Mouse (Mus musculus): ENCODE measurements around the gene Bmp8b. TPM values are rescaled to one million over a fixed set of nuclear protein-coding genes. Genes with fewer than 3 reads are reported as not detected.
A peak's percentile ranks its signal among the peaks of the same experiment; 100 is the strongest.
"Not testable (repeated sequence)": the region's sequence is repeated elsewhere in the genome, so short reads cannot be mapped to it uniquely, and the experiment has no call there.

Bmp8b gene
- polyA plus RNA-seq, 1 experiment from 2014 or later, result 1.1 TPM

DNA sequence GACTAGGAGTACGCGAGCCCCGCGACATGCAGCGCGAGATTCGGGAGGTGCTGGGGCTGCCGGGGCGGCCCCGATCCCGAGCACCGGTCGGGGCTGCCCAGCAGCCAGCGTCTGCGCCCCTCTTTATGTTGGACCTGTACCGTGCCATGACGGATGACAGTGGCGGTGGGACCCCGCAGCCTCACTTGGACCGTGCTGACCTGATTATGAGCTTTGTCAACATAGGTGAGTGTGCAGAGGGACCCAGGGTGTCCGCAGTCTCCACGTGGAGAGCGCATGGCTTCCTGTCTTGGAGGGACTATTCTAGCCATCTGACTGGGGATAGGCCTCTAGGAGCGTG lies 456 bp downstream of the Bmp8b start:
- no peaks in the 10 kb centered on the region for H3K36me3 ChIP-seq (ENCODE audit: control insufficient read depth, insufficient read depth, low read length)
- peaks cover 37% of the 10 kb centered on the region for H3K27me3 ChIP-seq (replicated peaks; ENCODE audit: control insufficient read depth, insufficient read depth, low read length)
- ATAC-seq (ENCODE audit: low read depth), result 0 out of 2 replicates have a peak, but pooled peaks have one; percentile 22
- no peak overlapping the region for H3K9ac ChIP-seq (ENCODE audit: low read depth, low read length)
- no peak for DNase-seq (ENCODE audit: low spot score)
- 28% methylated on average over 15 of the region's 24 CpGs for WGBS
- peaks cover 7% of the 10 kb centered on the region; the same call in 1 of the 2 replicates for H3K4me1 ChIP-seq (ENCODE audit: control insufficient read depth, insufficient read depth, low read length)
- no peak overlapping the region for H3K27ac ChIP-seq (replicated peaks; ENCODE audit: low read depth, low read length)
- 0 out of 2 replicates have a peak, but pooled peaks cover 5% of the 10 kb centered on the region for H3K9me3 ChIP-seq (ENCODE audit: control insufficient read depth, low read length)
- peak overlapping the region; percentile 33 for H3K4me3 ChIP-seq (ENCODE audit: low read depth, low read length)
- H3K4me2 ChIP-seq (ENCODE audit: low read depth, low read length), result peak overlapping the region; percentile 53

DNA sequence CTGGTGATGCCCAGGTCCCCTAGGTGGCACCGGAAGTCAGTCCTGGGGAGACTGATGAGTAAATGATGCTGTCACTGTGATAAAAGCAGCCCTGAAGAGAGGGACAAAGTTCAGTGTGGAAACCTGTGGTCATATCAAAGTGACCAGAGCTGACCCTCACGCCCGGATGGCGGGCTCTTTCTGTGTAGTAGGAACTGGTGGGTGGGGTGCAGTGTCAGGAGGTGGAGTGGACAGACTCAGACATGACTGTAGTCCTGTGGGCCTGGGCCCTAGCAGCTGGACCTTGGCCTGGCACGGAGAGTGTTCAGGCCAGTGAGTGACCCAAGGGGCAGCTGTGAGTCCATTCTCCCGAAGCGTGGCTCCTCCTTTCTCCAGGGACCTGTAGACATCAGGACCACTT lies 964 bp downstream of the Bmp8b start:
- not testable (repeated sequence) for H3K4me2 ChIP-seq (ENCODE audit: low read depth, low read length); H3K9me3 ChIP-seq (ENCODE audit: control insufficient read depth, low read length); H3K4me3 ChIP-seq (ENCODE audit: low read depth, low read length); H3K27ac ChIP-seq (replicated peaks; ENCODE audit: low read depth, low read length); DNase-seq (ENCODE audit: low spot score); H3K36me3 ChIP-seq (ENCODE audit: control insufficient read depth, insufficient read depth, low read length); H3K9ac ChIP-seq (ENCODE audit: low read depth, low read length); ATAC-seq (ENCODE audit: low read depth); H3K4me1 ChIP-seq (ENCODE audit: control insufficient read depth, insufficient read depth, low read length)
- WGBS, result 81% methylated on average over 4 of the region's 7 CpGs
- H3K27me3 ChIP-seq (replicated peaks; ENCODE audit: control insufficient read depth, insufficient read depth, low read length), result peaks cover 37% of the 10 kb centered on the region

DNA sequence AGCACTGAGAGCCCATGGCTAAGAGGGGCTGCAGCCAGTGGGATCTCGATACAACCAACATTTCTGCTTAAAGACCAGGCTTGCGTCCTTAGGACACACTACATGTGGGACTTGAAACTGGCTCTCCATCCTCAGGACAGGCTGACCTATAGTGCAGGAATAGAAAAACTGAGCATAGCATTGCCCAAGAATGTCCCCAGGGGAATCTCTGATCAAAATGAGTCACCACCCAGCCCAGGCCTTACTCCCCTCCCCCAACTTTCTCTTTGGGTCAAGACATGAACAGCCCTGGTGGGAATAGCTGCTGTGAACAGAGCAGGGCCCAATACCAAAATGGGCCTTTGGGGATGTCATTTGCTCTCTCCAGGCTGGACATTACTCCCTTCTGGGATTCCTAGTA lies 1.9 kb downstream of the Bmp8b start:
- H3K4me1 ChIP-seq (ENCODE audit: control insufficient read depth, insufficient read depth, low read length), result peaks cover 7% of the 10 kb centered on the region; the same call in 1 of the 2 replicates
- H3K36me3 ChIP-seq (ENCODE audit: control insufficient read depth, insufficient read depth, low read length), result no peaks in the 10 kb centered on the region
- no peak for ATAC-seq (ENCODE audit: low read depth)
- H3K27me3 ChIP-seq (replicated peaks; ENCODE audit: control insufficient read depth, insufficient read depth, low read length), result peaks cover 37% of the 10 kb centered on the region
- H3K9me3 ChIP-seq (ENCODE audit: control insufficient read depth, low read length), result 0 out of 2 replicates have a peak, but pooled peaks cover 5% of the 10 kb centered on the region
- H3K9ac ChIP-seq (ENCODE audit: low read depth, low read length), result no peak overlapping the region
- H3K4me3 ChIP-seq (ENCODE audit: low read depth, low read length), result no peak overlapping the region
- 79% methylated on average over 2 of the region's 2 CpGs for WGBS
- no peak for DNase-seq (ENCODE audit: low spot score)
- H3K27ac ChIP-seq (replicated peaks; ENCODE audit: low read depth, low read length), result no peak overlapping the region
- H3K4me2 ChIP-seq (ENCODE audit: low read depth, low read length), result no peak overlapping the region

DNA sequence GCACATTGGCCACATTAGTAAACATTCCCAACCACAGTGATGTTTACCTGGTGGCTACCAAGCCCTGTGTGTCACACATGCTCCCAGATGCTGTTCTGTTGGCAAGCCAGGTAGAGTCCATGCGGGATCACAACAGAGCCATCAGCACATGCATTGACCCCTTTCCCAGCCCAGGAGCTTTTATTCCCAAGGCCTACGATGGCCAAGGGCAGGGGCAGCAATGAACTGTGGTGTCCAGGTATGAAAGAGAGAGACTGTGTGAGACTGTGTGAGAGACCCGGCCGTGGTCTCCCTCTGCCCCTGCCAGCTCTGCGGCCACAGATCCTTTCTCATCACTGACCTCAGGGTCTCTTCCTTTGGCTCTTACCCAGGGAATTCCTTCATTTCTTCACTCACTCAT lies 3.1 kb downstream of the Bmp8b start:
- Histone ChIP-seq H3K9me3 (ENCODE audit: control insufficient read depth, low read length) (0 out of 2 replicates have a peak, but pooled peaks cover 5% of the 10 kb centered on the region), H3K9ac (ENCODE audit: low read depth, low read length) (no peak overlapping the region), H3K4me2 (ENCODE audit: low read depth, low read length) (no peak overlapping the region), H3K4me3 (ENCODE audit: low read depth, low read length) (no peak overlapping the region), H3K4me1 (ENCODE audit: control insufficient read depth, insufficient read depth, low read length) (peaks cover 7% of the 10 kb centered on the region; the same call in 1 of the 2 replicates), H3K27me3 (replicated peaks; ENCODE audit: control insufficient read depth, insufficient read depth, low read length) (peaks cover 37% of the 10 kb centered on the region), H3K36me3 (ENCODE audit: control insufficient read depth, insufficient read depth, low read length) (no peaks in the 10 kb centered on the region), H3K27ac (replicated peaks; ENCODE audit: low read depth, low read length) (no peak overlapping the region)
- WGBS, result 84% methylated on average over 5 of the region's 5 CpGs
- no peak for ATAC-seq (ENCODE audit: low read depth)
- DNase-seq (ENCODE audit: low spot score), result no peak

DNA sequence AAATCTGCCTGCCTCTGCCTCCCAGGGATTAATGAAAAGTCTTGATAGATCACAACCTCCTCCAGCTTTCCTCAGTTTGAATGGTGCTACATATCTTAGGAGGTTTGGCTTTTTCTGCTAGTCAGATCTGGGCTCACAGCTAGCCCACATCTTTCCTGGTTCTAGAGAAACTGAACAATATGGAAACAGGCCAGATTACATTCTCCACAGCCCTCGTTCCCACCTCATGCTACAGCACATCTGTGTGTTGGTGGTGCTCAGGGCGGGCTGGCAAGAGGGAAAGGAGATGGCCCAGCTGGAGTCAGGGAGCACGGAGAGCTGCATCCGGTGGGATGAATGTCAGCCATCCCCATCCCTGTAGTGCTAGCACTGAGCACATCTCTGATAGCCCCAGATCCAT lies 5.8 kb downstream of the Bmp8b start:
- peaks cover 13% of the 10 kb centered on the region for H3K27me3 ChIP-seq (replicated peaks; ENCODE audit: control insufficient read depth, insufficient read depth, low read length)
- no peaks in the 10 kb centered on the region for H3K9me3 ChIP-seq (ENCODE audit: control insufficient read depth, low read length)
- no peak overlapping the region for H3K9ac ChIP-seq (ENCODE audit: low read depth, low read length)
- no peak for DNase-seq (ENCODE audit: low spot score)
- H3K36me3 ChIP-seq (ENCODE audit: control insufficient read depth, insufficient read depth, low read length), result no peaks in the 10 kb centered on the region
- H3K4me2 ChIP-seq (ENCODE audit: low read depth, low read length), result no peak overlapping the region
- no peak for ATAC-seq (ENCODE audit: low read depth)
- no peak overlapping the region for H3K4me3 ChIP-seq (ENCODE audit: low read depth, low read length)
- no peaks in the 10 kb centered on the region for H3K4me1 ChIP-seq (ENCODE audit: control insufficient read depth, insufficient read depth, low read length)
- no peak overlapping the region for H3K27ac ChIP-seq (replicated peaks; ENCODE audit: low read depth, low read length)
- WGBS, result 85% methylated on average over 4 of the region's 4 CpGs

DNA sequence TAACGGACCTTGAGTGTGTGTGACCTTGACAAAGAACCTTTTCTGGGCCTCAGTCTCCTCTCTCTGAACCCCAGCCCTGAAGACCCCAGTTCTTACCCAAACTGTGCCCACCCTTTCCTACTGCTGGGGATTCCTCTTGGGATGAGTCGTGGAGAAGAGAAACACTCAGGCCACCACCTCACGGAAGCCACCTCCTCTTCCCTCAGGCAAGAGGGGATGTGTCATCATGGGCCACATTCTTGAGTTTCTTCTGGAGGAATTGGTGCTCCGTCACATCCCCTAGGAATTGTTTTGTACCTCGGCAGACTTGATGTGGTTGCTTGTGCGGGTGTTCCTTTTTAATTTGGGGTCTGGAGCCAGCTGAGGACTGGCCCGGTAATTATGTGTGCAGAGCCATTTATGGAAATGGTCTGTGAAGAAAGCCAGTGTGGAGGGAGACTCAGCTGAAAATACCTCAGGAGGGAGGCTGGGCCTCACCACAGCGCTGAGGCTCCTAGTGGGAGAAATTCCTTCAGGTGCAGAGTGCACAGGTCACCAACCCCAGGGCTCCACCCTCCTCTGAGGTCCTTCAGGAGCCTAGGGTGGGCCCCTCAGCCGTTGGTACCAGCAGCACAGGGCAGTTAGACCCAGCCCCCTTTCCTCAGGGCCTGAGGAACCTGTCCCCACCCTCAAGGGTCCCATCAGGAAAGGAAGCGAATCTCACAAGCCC lies 6.5 kb downstream of the Bmp8b start:
- H3K4me2 ChIP-seq (ENCODE audit: low read depth, low read length); ATAC-seq (ENCODE audit: low read depth); DNase-seq (ENCODE audit: low spot score); H3K4me3 ChIP-seq (ENCODE audit: low read depth, low read length); H3K36me3 ChIP-seq (ENCODE audit: control insufficient read depth, insufficient read depth, low read length); H3K9me3 ChIP-seq (ENCODE audit: control insufficient read depth, low read length); H3K4me1 ChIP-seq (ENCODE audit: control insufficient read depth, insufficient read depth, low read length); H3K9ac ChIP-seq (ENCODE audit: low read depth, low read length); H3K27ac ChIP-seq (replicated peaks; ENCODE audit: low read depth, low read length): not testable (repeated sequence)
- 74% methylated on average over 10 of the region's 10 CpGs for WGBS
- H3K27me3 ChIP-seq (replicated peaks; ENCODE audit: control insufficient read depth, insufficient read depth, low read length), result peaks cover 10% of the 10 kb centered on the region

DNA sequence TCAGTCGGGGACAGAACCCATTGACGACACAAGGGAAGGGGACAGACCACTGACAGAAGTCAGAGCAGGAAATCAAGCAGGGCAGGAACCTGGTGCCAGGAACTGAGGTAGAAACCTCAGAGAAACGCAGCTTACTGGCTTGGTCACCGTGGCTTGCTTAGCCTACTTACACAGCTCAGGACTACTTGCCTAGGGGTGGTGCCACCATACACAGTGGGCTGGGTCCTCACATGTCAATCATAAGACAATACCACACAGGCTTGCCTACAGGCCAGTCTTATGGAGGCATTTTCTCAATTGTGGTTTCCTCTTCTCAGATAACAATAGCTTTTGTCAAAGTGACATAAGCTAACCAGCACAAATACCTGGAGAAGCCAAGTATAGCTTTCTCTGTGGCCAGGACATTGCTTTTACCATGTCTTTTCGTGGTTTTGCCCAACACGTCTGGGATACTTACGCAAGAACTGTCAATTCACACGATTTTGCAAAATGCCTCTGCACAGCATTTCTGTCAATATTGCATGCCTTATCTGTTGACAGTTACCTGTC lies 7.3 kb downstream of the Bmp8b start:
- no peaks in the 10 kb centered on the region for H3K4me1 ChIP-seq (ENCODE audit: control insufficient read depth, insufficient read depth, low read length)
- 75% methylated on average over 8 of the region's 8 CpGs for WGBS
- H3K9ac ChIP-seq (ENCODE audit: low read depth, low read length), result no peak overlapping the region
- H3K27me3 ChIP-seq (replicated peaks; ENCODE audit: control insufficient read depth, insufficient read depth, low read length), result peaks cover 5% of the 10 kb centered on the region; the same call in 1 of the 2 replicates
- H3K4me3 ChIP-seq (ENCODE audit: low read depth, low read length), result no peak overlapping the region
- no peaks in the 10 kb centered on the region for H3K36me3 ChIP-seq (ENCODE audit: control insufficient read depth, insufficient read depth, low read length)
- ATAC-seq (ENCODE audit: low read depth) (no peak), DNase-seq (ENCODE audit: low spot score) (no peak)
- no peaks in the 10 kb centered on the region for H3K9me3 ChIP-seq (ENCODE audit: control insufficient read depth, low read length)
- no peak overlapping the region for H3K27ac ChIP-seq (replicated peaks; ENCODE audit: low read depth, low read length)
- no peak overlapping the region for H3K4me2 ChIP-seq (ENCODE audit: low read depth, low read length)

DNA sequence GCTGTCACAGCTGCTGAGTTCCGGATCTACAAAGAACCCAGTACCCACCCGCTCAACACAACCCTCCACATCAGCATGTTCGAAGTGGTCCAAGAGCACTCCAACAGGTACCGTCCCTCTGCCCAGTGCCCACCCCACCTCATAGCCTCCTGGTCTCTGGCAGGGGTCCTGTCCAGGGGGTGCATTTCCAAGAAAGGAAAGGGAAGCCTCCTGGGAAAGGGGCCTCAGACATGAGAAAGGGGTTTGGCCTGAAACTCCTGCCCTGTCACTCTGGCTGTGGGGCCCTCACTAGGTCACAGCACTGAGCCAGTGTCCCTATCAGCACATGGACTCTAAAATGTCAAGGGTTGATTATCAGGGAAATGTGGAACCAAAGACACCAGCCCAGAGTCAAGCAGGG lies 9.7 kb downstream of the Bmp8b start:
- not testable (repeated sequence) for H3K36me3 ChIP-seq (ENCODE audit: control insufficient read depth, insufficient read depth, low read length); ATAC-seq (ENCODE audit: low read depth); H3K27me3 ChIP-seq (replicated peaks; ENCODE audit: control insufficient read depth, insufficient read depth, low read length); H3K4me3 ChIP-seq (ENCODE audit: low read depth, low read length); H3K4me2 ChIP-seq (ENCODE audit: low read depth, low read length); DNase-seq (ENCODE audit: low spot score); H3K4me1 ChIP-seq (ENCODE audit: control insufficient read depth, insufficient read depth, low read length); H3K9me3 ChIP-seq (ENCODE audit: control insufficient read depth, low read length); H3K27ac ChIP-seq (replicated peaks; ENCODE audit: low read depth, low read length); H3K9ac ChIP-seq (ENCODE audit: low read depth, low read length)
- 84% methylated on average over 4 of the region's 4 CpGs for WGBS

DNA sequence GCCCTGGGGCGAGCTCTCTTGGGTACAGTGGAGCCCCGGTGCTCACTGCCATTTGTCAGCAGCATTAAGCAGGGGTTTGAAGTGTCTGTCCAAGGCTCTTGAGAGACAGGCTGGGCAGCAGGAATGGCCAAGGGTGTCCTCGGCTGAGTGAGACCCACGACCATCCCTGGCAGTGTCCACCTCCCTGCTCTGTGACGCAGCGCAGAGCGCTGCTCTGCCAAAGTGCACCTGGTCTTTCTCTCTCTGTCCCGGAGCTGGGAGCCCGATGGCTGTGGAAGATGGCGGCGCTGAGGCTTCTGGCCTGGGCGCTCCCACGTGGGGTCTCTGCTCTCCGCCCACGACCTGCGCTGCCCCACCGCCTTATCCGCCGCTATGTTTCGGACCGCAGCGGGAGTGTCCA lies 11.0 kb downstream of the Bmp8b start, which contains the start of gene Oxct2b:
TSS of gene Oxct2b (plus strand) at position 256 of the 400 bp plus-strand sequence.
- H3K4me3 ChIP-seq (ENCODE audit: low read depth, low read length), result peak within 1 kb of the TSS; percentile 38
- no peak within 1 kb of the TSS for H3K27ac ChIP-seq (replicated peaks; ENCODE audit: low read depth, low read length)
- ATAC-seq (ENCODE audit: low read depth) (no peak), DNase-seq (ENCODE audit: low spot score) (no peak)
- WGBS, result 17% methylated on average over 11 of the region's 22 CpGs
- H3K9ac ChIP-seq (ENCODE audit: low read depth, low read length), result peak within 1 kb of the TSS; percentile 37; the same call in 1 of the 2 replicates
- H3K4me2 ChIP-seq (ENCODE audit: low read depth, low read length), result peak within 1 kb of the TSS; percentile 61
- no peaks in the 10 kb centered on the region for H3K4me1 ChIP-seq (ENCODE audit: control insufficient read depth, insufficient read depth, low read length)
- H3K36me3 ChIP-seq (ENCODE audit: control insufficient read depth, insufficient read depth, low read length), result no peaks in the 10 kb centered on the region
- H3K9me3 ChIP-seq (ENCODE audit: control insufficient read depth, low read length), result no peaks in the 10 kb centered on the region
- peaks cover 9% of the 10 kb centered on the region; the same call in 1 of the 2 replicates for H3K27me3 ChIP-seq (replicated peaks; ENCODE audit: control insufficient read depth, insufficient read depth, low read length)
